Mouse (Mus musculus) naive thymus-derived CD4-positive, alpha-beta T cell, adult 2 months (primary cell): ENCODE data around the gene Cyp2a4.
"Not testable (repeated sequence)": the region's sequence is repeated elsewhere in the genome, so short reads cannot be mapped to it uniquely, and the experiment has no call there.

Experiments used
- DNase-seq: peaks from one replicate; pipeline ENCODE4 v3.0.0-alpha.2; 2011; ENCODE audit warnings: low read depth

Cyp2a4 gene

DNA sequence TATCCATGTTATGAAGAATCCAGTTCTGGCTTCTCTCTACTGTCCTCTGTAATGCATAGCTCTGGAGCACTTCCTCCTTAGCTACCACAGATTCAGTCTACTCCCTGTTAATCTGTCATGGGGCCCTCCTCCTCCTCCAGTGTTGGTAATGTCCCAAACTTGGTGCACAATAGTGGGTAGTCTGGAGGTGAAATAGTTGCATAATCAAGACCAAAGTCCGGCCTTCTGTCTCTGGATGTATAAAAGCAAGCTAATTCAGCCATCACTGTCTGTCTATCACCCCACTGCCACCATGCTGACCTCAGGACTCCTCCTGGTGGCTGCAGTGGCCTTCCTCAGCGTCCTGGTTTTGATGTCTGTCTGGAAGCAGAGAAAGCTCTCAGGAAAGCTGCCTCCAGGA is at the start of gene Cyp2a4:
Gene Cyp2a4, plus strand, starts transcription at position 244 of the 400 bp plus-strand sequence.
- not testable (repeated sequence) for DNase-seq

- DNase-seq: not testable (repeated sequence)
These were observed 46.9 kb upstream of the Cyp2a4 start, which contains the start of gene Vmn1r184 for GRCm38 (mm10) chr7:26260034-26260433. Vmn1r184 (plus strand) TSS chr7:26260334.

- DNase-seq: not testable (repeated sequence)
These were observed 3.4 kb upstream of the Cyp2a4 start for GRCm38 (mm10) chr7:26303429-26304166.

DNA sequence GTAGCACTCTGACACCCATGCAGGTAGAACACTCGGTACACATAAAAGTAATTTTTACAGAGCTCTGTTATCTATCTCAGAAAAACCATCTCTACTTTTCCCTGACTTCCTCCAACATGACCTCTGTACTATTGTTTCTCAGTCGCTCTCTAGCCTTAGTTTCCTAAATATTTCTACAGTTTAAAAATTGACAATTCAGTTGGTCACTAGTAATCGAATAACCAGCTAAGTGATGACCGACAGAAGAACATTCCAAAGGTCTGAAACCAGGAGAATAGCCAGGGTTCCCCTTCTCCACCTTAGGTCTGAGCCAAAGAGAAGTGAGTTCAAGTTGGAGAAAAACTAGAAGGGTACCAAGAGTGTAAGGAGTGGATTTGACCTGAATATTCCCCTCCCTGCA is 4.8 kb downstream of the Cyp2a4 start:
- DNase-seq: not testable (repeated sequence)

- not testable (repeated sequence) for DNase-seq
These were observed 8.2 kb downstream of the Cyp2a4 start for GRCm38 (mm10) chr7:26315194-26315593.

DNA sequence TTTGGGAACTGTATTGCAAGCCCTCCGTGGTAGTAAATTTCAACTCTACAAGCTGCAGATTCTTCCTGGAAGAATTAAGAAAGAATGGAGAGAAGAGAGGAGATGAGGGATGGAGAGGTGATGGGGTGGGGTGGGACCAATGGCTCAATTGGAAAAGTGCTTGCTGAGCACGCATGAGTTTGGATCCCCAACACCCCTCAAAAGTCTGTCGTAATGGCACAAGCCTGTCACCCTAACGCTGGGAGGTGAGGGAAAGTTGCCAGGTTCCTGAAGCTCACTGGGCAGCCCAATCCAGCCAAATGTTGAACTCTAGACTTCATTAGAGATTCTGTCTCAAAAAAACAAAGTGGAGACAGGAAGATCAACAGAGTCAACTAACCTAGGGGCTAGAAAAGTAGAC is 8.8 kb downstream of the Cyp2a4 start:
- DNase-seq: not testable (repeated sequence)

DNA sequence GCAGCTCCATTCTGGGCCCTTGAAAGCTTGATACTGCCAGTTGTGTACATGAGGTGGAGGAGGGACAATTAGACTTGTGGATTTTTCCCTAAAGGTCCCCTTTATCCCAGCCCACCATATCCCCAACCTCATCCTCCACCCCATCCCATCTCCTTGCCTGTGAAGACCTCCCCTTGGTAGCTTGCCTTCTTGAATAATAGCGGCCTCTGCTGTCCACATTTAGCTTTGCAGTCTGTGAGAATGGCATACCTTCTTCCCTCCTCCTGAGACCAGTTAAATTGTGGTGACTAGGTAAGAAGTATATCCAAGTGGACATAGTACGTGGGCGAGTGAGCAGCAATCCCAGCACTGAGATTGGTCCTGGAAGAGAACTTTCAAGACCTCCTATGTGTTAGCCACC is 13.4 kb downstream of the Cyp2a4 start:
- not testable (repeated sequence) for DNase-seq

GRCm38 (mm10) chr7:26350177-26350576 is 43.2 kb downstream of the Cyp2a4 start:
- DNase-seq: not testable (repeated sequence)

- not testable (repeated sequence) for DNase-seq
These were observed 45.3 kb downstream of the Cyp2a4 start for GRCm38 (mm10) chr7:26352258-26352657.

DNA sequence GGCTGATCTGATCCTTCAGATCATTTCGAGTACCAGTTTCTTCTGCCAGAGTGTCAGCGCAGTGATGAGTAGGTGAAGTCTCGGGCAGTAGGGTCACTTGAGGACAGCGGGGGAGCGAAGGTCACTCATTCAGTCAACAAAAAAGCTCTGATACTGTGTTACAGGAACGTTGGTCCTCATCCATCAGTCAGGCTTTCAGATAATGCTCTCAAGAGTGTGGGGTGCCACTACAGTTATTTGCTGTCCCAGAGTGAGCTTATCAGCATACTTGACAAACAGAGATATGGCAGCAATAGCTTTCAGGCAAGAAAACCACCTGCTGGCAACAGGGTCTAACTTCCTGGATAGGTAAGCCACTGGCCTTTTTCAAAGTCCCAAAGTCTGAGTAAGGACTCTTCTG is 49.8 kb downstream of the Cyp2a4 start:
- not testable (repeated sequence) for DNase-seq
